Mouse (Mus musculus): ENCODE data around the gene Tmem39a.

DNA sequence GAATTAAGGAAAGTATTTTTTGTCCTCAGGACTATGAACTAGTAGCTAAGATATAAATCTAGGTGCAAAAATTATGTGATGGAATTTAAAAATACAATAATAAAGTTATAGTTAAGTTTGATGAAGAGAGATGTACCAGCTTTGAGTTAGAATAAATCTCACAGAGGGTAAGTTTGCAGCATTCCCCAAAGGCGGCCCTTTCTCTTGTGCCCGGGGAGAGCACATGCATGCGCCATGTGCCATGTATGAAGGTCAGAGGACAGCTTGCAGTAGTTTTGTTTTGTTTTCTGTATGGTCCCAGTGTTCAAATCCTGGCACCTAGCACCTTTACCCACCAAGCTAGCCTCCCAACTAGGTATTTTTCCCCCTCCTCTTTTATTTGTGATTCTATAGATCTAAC, 13.0 kb downstream of the Tmem39a start:
- no peak for TF ChIP-seq POLR2A (IDR thresholded peaks at IDR 0.05; ENCODE audit: insufficient read length, low read depth)
- no peak for TF ChIP-seq MYOD1 (IDR thresholded peaks at IDR 0.05; ENCODE audit: control insufficient read depth in 1 of 3, insufficient read length in 2 of 3, low read depth in 2 of 3)
- TF ChIP-seq MAX (IDR thresholded peaks at IDR 0.05; ENCODE audit: low read depth), result no peak
- TF ChIP-seq E2F4 (IDR thresholded peaks at IDR 0.05; ENCODE audit: insufficient read depth), result no peak
- TF ChIP-seq TCF12 (IDR thresholded peaks at IDR 0.05; ENCODE audit: insufficient read depth, poor library complexity, severe bottlenecking), result no peak
- no peak for TF ChIP-seq USF1 (IDR thresholded peaks at IDR 0.05; ENCODE audit: low read depth)
- TF ChIP-seq POLR2AphosphoS2 (IDR thresholded peaks at IDR 0.05; ENCODE audit: insufficient read length, low read depth), result no peak
- no peak for TF ChIP-seq MYOG (IDR thresholded peaks at IDR 0.05; ENCODE audit: control insufficient read depth in 1 of 3, insufficient read depth in 1 of 3, insufficient read length in 2 of 3, low read depth in 2 of 3)
- no peak for TF ChIP-seq TCF3 (IDR thresholded peaks at IDR 0.05; ENCODE audit: insufficient read length, low read depth)

Data from myocyte (in vitro differentiated cells).